In the genomic region with DNA sequence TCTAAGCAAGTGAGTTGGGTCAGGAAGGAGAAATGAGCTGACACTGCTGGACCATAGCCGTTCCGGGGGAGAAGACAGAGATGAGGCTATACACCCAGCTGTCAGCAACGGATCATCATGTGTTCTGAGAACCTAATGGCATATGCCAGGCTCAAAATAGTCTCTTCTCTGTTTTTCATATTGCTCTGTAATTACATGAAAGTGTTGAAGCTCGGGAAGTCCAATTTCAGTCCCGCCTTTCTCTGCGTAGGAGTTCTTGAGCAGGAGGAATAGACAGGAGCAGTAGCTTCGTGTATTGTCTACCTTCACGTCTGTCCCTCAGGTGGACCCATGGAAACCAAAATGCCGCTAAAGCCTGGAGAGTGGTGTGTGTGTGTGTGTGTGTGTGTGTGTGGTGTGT, we compare ENCODE assay signal across 26 mouse cellular contexts. TPM values are rescaled to one million over a fixed set of nuclear protein-coding genes. Genes with fewer than 3 reads are reported as not detected.
DNase-seq lines count a peak whose midpoint lies in the region; ATAC-seq and TF ChIP-seq lines count a peak whose summit lies in the region.
"Had no signal": no experiment of that assay in that cellular context is flagged by ENCODE, and none has a peak within 500 bp of the region (broad histone marks: within the 10 kb centered on the region; RNA-seq: fewer than 3 reads in every experiment).

No protein-coding gene starts in this region.

- H3K27ac ChIP-seq in midbrain, embryonic 11.5 days (ENCODE audit: low read depth, low read length): no peak overlapping the region
- no peak overlapping the region for H3K27ac ChIP-seq in midbrain, postnatal 0 days (ENCODE audit: low read depth, low read length)
- H3K27ac ChIP-seq in hindbrain, embryonic 12.5 days: no peak overlapping the region
- H3K27ac ChIP-seq: embryonic facial prominence, embryonic 13.5 days; forebrain, embryonic 12.5 days; hindbrain, embryonic 13.5 days; limb, embryonic 13.5 days; lung, embryonic 15.5 days; midbrain, embryonic 10.5 days; neural tube, embryonic 12.5 days had no signal

- intact Hi-C loops in heart, postnatal 14 days (cut with DNase I): no loop called here

- no peak overlapping the region for H3K4me3 ChIP-seq in midbrain, embryonic 11.5 days (ENCODE audit: low read depth, low read length)
- no peak overlapping the region for H3K4me3 ChIP-seq in midbrain, postnatal 0 days (ENCODE audit: low read depth, low read length)
- H3K4me3 ChIP-seq in hindbrain, embryonic 12.5 days: no peak overlapping the region
- H3K4me3 ChIP-seq: embryonic facial prominence, embryonic 13.5 days; forebrain, embryonic 12.5 days; hindbrain, embryonic 13.5 days; limb, embryonic 13.5 days; lung, embryonic 15.5 days; midbrain, embryonic 10.5 days; myocyte; neural tube, embryonic 12.5 days had no signal

- H3K36me3 ChIP-seq in midbrain, embryonic 11.5 days (ENCODE audit: control insufficient read depth, insufficient read depth, low read length): no peaks in the 10 kb centered on the region
- no peaks in the 10 kb centered on the region for H3K36me3 ChIP-seq in midbrain, postnatal 0 days (ENCODE audit: insufficient read depth, low read length)
- H3K36me3 ChIP-seq in hindbrain, embryonic 12.5 days: no peaks in the 10 kb centered on the region
- H3K36me3 ChIP-seq: embryonic facial prominence, embryonic 13.5 days; forebrain, embryonic 12.5 days; hindbrain, embryonic 13.5 days; limb, embryonic 13.5 days; lung, embryonic 15.5 days; midbrain, embryonic 10.5 days; neural tube, embryonic 12.5 days had no signal

- no peaks in the 10 kb centered on the region for H3K9me3 ChIP-seq in midbrain, embryonic 11.5 days (ENCODE audit: control insufficient read depth, low read length)
- H3K9me3 ChIP-seq in midbrain, postnatal 0 days (ENCODE audit: low read length): no peaks in the 10 kb centered on the region
- H3K9me3 ChIP-seq in hindbrain, embryonic 12.5 days (replicated peaks): no peaks in the 10 kb centered on the region
- H3K9me3 ChIP-seq: embryonic facial prominence, embryonic 13.5 days; forebrain, embryonic 12.5 days; hindbrain, embryonic 13.5 days; limb, embryonic 13.5 days; lung, embryonic 15.5 days; midbrain, embryonic 10.5 days; neural tube, embryonic 12.5 days had no signal

- DNase-seq in heart, adult 11 months: peak; percentile 45
- DNase-seq in heart, postnatal 14 days: no peak
- DNase-seq in midbrain, embryonic 11.5 days (ENCODE audit: low spot score, missing footprints): peak; percentile 81
- DNase-seq in midbrain, postnatal 0 days (ENCODE audit: low spot score): no peak
- peak; percentile 22 to 40 for DNase-seq in layer of hippocampus, adult 8-10 months (ENCODE audit: low spot score in 2 of 2)
- peak; percentile 31 for DNase-seq in telencephalon, adult 2 months (ENCODE audit: low read depth, low spot score)
- DNase-seq: adrenal gland, adult 2 months; B cell, adult 2 months; cerebellum, adult 11 months; cerebellum, adult 9-11 months; embryo, embryonic 11 days; forebrain, postnatal 0 days; kidney, postnatal 14 days; thymus, postnatal 4 days had no signal

- H3K27me3 ChIP-seq in midbrain, embryonic 11.5 days (ENCODE audit: control insufficient read depth, insufficient read depth, low read length): no peaks in the 10 kb centered on the region
- no peaks in the 10 kb centered on the region for H3K27me3 ChIP-seq in midbrain, postnatal 0 days (ENCODE audit: insufficient read depth, low read length)
- no peaks in the 10 kb centered on the region for H3K27me3 ChIP-seq in hindbrain, embryonic 12.5 days
- H3K27me3 ChIP-seq: embryonic facial prominence, embryonic 13.5 days; forebrain, embryonic 12.5 days; hindbrain, embryonic 13.5 days; limb, embryonic 13.5 days; lung, embryonic 15.5 days; neural tube, embryonic 12.5 days had no signal

- H3K9ac ChIP-seq in midbrain, embryonic 11.5 days (ENCODE audit: low read length): no peak overlapping the region
- no peak overlapping the region for H3K9ac ChIP-seq in midbrain, postnatal 0 days (replicated peaks; ENCODE audit: low read length, poor library complexity, severe bottlenecking)
- H3K9ac ChIP-seq in hindbrain, embryonic 12.5 days: no peak overlapping the region
- H3K9ac ChIP-seq: embryonic facial prominence, embryonic 13.5 days; forebrain, embryonic 12.5 days; forebrain, postnatal 0 days; hindbrain, embryonic 13.5 days; limb, embryonic 13.5 days; lung, embryonic 15.5 days; neural tube, embryonic 12.5 days had no signal

- 89% methylated on average over 9 of the region's 9 CpGs for WGBS in midbrain, embryonic 11.5 days
- 92% methylated on average over 9 of the region's 9 CpGs for WGBS in midbrain, postnatal 0 days
- WGBS in hindbrain, embryonic 12.5 days: 94% methylated on average over 9 of the region's 9 CpGs

- no peak for TF ChIP-seq CTCF in midbrain, postnatal 0 days (IDR thresholded peaks at IDR 0.05)

- no peak overlapping the region for H3K4me2 ChIP-seq in midbrain, embryonic 11.5 days
- no peak overlapping the region for H3K4me2 ChIP-seq in midbrain, postnatal 0 days (ENCODE audit: low read depth, low read length, poor library complexity, severe bottlenecking)
- H3K4me2 ChIP-seq in hindbrain, embryonic 12.5 days (replicated peaks): no peak overlapping the region
- H3K4me2 ChIP-seq: embryonic facial prominence, embryonic 13.5 days; forebrain, embryonic 12.5 days; hindbrain, embryonic 13.5 days; limb, embryonic 13.5 days; liver, embryonic 11.5 days; lung, embryonic 15.5 days; neural tube, embryonic 12.5 days had no signal

- H3K4me1 ChIP-seq in midbrain, embryonic 11.5 days (ENCODE audit: control insufficient read depth, insufficient read depth, low read length): no peaks in the 10 kb centered on the region
- no peaks in the 10 kb centered on the region; the same call in 1 of the 2 replicates for H3K4me1 ChIP-seq in midbrain, postnatal 0 days (ENCODE audit: insufficient read depth, low read length)
- no peaks in the 10 kb centered on the region for H3K4me1 ChIP-seq in hindbrain, embryonic 12.5 days
- H3K4me1 ChIP-seq: forebrain, embryonic 12.5 days; hindbrain, embryonic 13.5 days; midbrain, embryonic 10.5 days; neural tube, embryonic 12.5 days had no signal

- ATAC-seq in midbrain, embryonic 11.5 days (ENCODE audit: low FRiP score): no peak
- no peak for ATAC-seq in midbrain, postnatal 0 days (ENCODE audit: low FRiP score)
- no peak for ATAC-seq in hindbrain, embryonic 12.5 days (ENCODE audit: low FRiP score)
- ATAC-seq: forebrain, postnatal 0 days; intestine, embryonic 16.5 days; midbrain, embryonic 16.5 days had no signal

RNA-seq across cellular contexts. Expression of gene Hif1a, which starts 37.2 kb away (rescaled TPM):
- total RNA-seq in heart, postnatal 14 days (2021): 10 to 100 TPM; 64.3 to 64.7 TPM
- polyA plus RNA-seq in midbrain, embryonic 11.5 days (2014; fragmentation: Nextera tagmentation; extraction: Ambion mirVana): 130 and 147 TPM in 2 replicates
- total RNA-seq in midbrain, postnatal 0 days (2014; rRNA removed): 104 and 119 TPM in 2 replicates
- 55.9 and 62.6 TPM in 2 replicates for polyA plus RNA-seq in midbrain, postnatal 0 days (2015; fragmentation: Nextera tagmentation; extraction: Ambion mirVana)
- 10 to 100 TPM; 52.6 to 76.4 (median 64.2) TPM for total RNA-seq in layer of hippocampus, adult 8-10 months (2022)
- polyA plus RNA-seq in hindbrain, embryonic 12.5 days (2016; fragmentation: Nextera tagmentation; extraction: Ambion mirVana): 133 and 139 TPM in 2 replicates

Comparison
In these comparisons a context has a peak if more than half of its experiments do, and no peak if none do; other contexts are left out.
1. DNase-seq: peak in heart, adult 11 months (single experiment), midbrain, embryonic 11.5 days (single experiment), layer of hippocampus, adult 8-10 months (2 of 2) and telencephalon, adult 2 months (single experiment); none in heart, postnatal 14 days (0 of 2) and midbrain, postnatal 0 days (single experiment).